Comparison of ENCODE assay signal across 9 mouse cellular contexts in the genomic region with DNA sequence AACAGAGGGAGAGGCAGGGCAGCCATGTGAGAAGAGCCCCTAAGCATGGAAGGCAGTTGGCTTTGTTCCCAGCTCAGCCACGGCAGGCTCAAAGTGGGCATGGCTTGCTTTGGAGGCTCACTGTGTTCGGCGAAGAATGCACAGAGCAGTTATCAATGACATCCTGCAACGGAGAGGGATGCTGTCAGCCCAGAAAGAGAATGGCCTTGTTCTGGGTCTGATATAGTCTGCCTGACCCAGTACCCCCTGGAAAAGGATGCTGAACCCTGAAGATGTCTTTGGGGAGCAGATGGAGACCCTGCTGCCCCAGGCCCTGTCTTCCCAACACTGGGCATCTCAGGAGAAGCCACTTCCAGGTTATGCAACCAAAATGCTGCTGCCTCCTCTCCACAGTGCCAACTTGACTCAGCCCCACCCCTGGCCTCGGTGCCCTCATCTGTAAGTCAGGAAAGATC.
DNase-seq lines count a peak whose midpoint lies in the region; ATAC-seq and TF ChIP-seq lines count a peak whose summit lies in the region.
"Had no signal": no experiment of that assay in that cellular context is flagged by ENCODE, and none has a peak within 500 bp of the region (broad histone marks: within the 10 kb centered on the region; RNA-seq: fewer than 3 reads in every experiment).

No protein-coding gene starts in this region.

- 37% methylated on average over 5 of the region's 5 CpGs for WGBS in lung, embryonic 14.5 days
- WGBS in lung, adult 2 months, result 43% methylated on average over 5 of the region's 5 CpGs
- 16% methylated on average over 5 of the region's 5 CpGs for WGBS in heart, embryonic 16.5 days
- WGBS in neural tube, embryonic 13.5 days, result 35% methylated on average over 5 of the region's 5 CpGs

- ATAC-seq in lung, embryonic 14.5 days (ENCODE audit: insufficient read depth), result no peak
- ATAC-seq in heart, embryonic 16.5 days (replicated peaks; ENCODE audit: extremely low read depth, insufficient read depth, low FRiP score), result peak; percentile 69; the same call in 1 of the 2 replicates
- peak; percentile 42; the same call in 1 of the 2 replicates for ATAC-seq in neural tube, embryonic 13.5 days (ENCODE audit: low read depth)

- H3K9me3 ChIP-seq in lung, embryonic 14.5 days (ENCODE audit: low read depth, low read length), result no peaks in the 10 kb centered on the region
- no peaks in the 10 kb centered on the region for H3K9me3 ChIP-seq in heart, embryonic 16.5 days (replicated peaks; ENCODE audit: control insufficient read depth, low read length)
- H3K9me3 ChIP-seq in neural tube, embryonic 13.5 days, result no peaks in the 10 kb centered on the region

- H3K4me1 ChIP-seq in lung, embryonic 14.5 days (ENCODE audit: insufficient read depth), result peaks cover 14% of the 10 kb centered on the region
- no peaks in the 10 kb centered on the region for H3K4me1 ChIP-seq in lung, adult 2 months (ENCODE audit: control insufficient read depth, insufficient read depth, low read length)
- H3K4me1 ChIP-seq in heart, embryonic 16.5 days (ENCODE audit: control insufficient read depth, insufficient read depth, low read length), result peaks cover 42% of the 10 kb centered on the region
- H3K4me1 ChIP-seq in neural tube, embryonic 13.5 days (replicated peaks), result peaks cover 46% of the 10 kb centered on the region

- TF ChIP-seq CTCF in lung, embryonic 14.5 days (IDR thresholded peaks at IDR 0.05; ENCODE audit: low read depth), result no peak
- TF ChIP-seq CTCF in lung, adult 2 months (IDR thresholded peaks at IDR 0.05; ENCODE audit: insufficient read depth, low read length), result no peak

- no peak overlapping the region for H3K4me2 ChIP-seq in lung, embryonic 14.5 days
- peak overlapping the region; percentile 22 for H3K4me2 ChIP-seq in heart, embryonic 16.5 days (ENCODE audit: low read depth, low read length)
- no peak overlapping the region for H3K4me2 ChIP-seq in neural tube, embryonic 13.5 days

- TF ChIP-seq POLR2A in lung, adult 2 months (IDR thresholded peaks at IDR 0.05; ENCODE audit: borderline replicate concordance, extremely low read depth, low read depth, low read length), result no peak

- DNase-seq in cerebellum, adult 18-20 months, result peak; percentile 57 to 61
- no peak for DNase-seq in cerebellum, adult 9-10 months
- peak; percentile 61 for DNase-seq in lung, embryonic 14.5 days
- DNase-seq in lung, adult 2 months, result no peak
- DNase-seq in urinary bladder, postnatal 14 days (ENCODE audit: low spot score), result no peak
- DNase-seq in ovary, adult 18-20 months (ENCODE audit: low spot score), result no peak
- DNase-seq: lung, postnatal 14 days had no signal

- no peaks in the 10 kb centered on the region for H3K27me3 ChIP-seq in lung, embryonic 14.5 days (ENCODE audit: insufficient read depth, low read length)
- H3K27me3 ChIP-seq in heart, embryonic 16.5 days (ENCODE audit: control insufficient read depth, insufficient read depth, low read length), result no peaks in the 10 kb centered on the region
- H3K27me3 ChIP-seq in neural tube, embryonic 13.5 days, result no peaks in the 10 kb centered on the region

- H3K9ac ChIP-seq in lung, embryonic 14.5 days, result peak overlapping the region; percentile 16; the same call in 1 of the 2 replicates
- peak overlapping the region; percentile 27; the same call in 1 of the 2 replicates for H3K9ac ChIP-seq in heart, embryonic 16.5 days (ENCODE audit: low read length)
- H3K9ac ChIP-seq in neural tube, embryonic 13.5 days, result peak overlapping the region; percentile 45

- no peak overlapping the region for H3K4me3 ChIP-seq in lung, embryonic 14.5 days (ENCODE audit: low read depth, low read length)
- H3K4me3 ChIP-seq in lung, adult 2 months (replicated peaks; ENCODE audit: extremely low read depth, low read depth, low read length), result no peak overlapping the region
- H3K4me3 ChIP-seq in heart, embryonic 16.5 days (ENCODE audit: low read length), result no peak overlapping the region
- H3K4me3 ChIP-seq in neural tube, embryonic 13.5 days, result no peak overlapping the region

- H3K27ac ChIP-seq in lung, embryonic 14.5 days (ENCODE audit: low read depth), result peak overlapping the region; percentile 58
- peak overlapping the region; percentile 84 for H3K27ac ChIP-seq in heart, embryonic 16.5 days (ENCODE audit: low read length)
- H3K27ac ChIP-seq in neural tube, embryonic 13.5 days (replicated peaks), result peak overlapping the region; percentile 81

- H3K36me3 ChIP-seq in lung, embryonic 14.5 days (ENCODE audit: insufficient read depth), result no peaks in the 10 kb centered on the region
- no peaks in the 10 kb centered on the region for H3K36me3 ChIP-seq in heart, embryonic 16.5 days (ENCODE audit: control insufficient read depth, insufficient read depth)
- peaks cover 15% of the 10 kb centered on the region; the same call in 1 of the 2 replicates for H3K36me3 ChIP-seq in neural tube, embryonic 13.5 days

Comparison
In these comparisons a context has a peak if more than half of its experiments do, and no peak if none do; other contexts are left out.
1. DNase-seq: peak in cerebellum, adult 18-20 months (2 of 2) and lung, embryonic 14.5 days (single experiment); none in cerebellum, adult 9-10 months (single experiment), lung, adult 2 months (single experiment), urinary bladder, postnatal 14 days (single experiment) and ovary, adult 18-20 months (single experiment).
2. Peak in every context shown above with its lines, with median percentiles within 50 percentile points of each other: H3K27ac ChIP-seq and H3K9ac ChIP-seq.